Mouse (Mus musculus): ENCODE measurements around the gene Lime1. TPM values are rescaled to one million over a fixed set of nuclear protein-coding genes. Genes with fewer than 3 reads are reported as not detected.

Gene Lime1
- polyA plus RNA-seq, 1 experiment from 2014 or later, result 61.1 TPM

GRCm38 (mm10) chr2:181401497-181401896 lies 21.6 kb downstream of the Lime1 start:
- ATAC-seq, result no peak
- no peaks in the 10 kb centered on the region for H3K4me1 ChIP-seq (replicated peaks; ENCODE audit: control insufficient read depth, insufficient read depth, low read length)
- H3K36me3 ChIP-seq (ENCODE audit: control insufficient read depth, insufficient read depth), result no peaks in the 10 kb centered on the region
- 23% methylated on average over 1 of the region's 1 CpGs for WGBS
- no peak overlapping the region for H3K27ac ChIP-seq (ENCODE audit: low read length)
- H3K27me3 ChIP-seq (replicated peaks; ENCODE audit: control insufficient read depth, insufficient read depth, low read length), result no peaks in the 10 kb centered on the region
- no peak overlapping the region for H3K4me3 ChIP-seq (replicated peaks; ENCODE audit: low read length)
- no peak overlapping the region for H3K4me2 ChIP-seq (ENCODE audit: low read length)
- H3K9ac ChIP-seq (replicated peaks; ENCODE audit: low read depth, low read length), result no peak overlapping the region
- H3K9me3 ChIP-seq (ENCODE audit: control insufficient read depth, low read length), result no peaks in the 10 kb centered on the region

DNA sequence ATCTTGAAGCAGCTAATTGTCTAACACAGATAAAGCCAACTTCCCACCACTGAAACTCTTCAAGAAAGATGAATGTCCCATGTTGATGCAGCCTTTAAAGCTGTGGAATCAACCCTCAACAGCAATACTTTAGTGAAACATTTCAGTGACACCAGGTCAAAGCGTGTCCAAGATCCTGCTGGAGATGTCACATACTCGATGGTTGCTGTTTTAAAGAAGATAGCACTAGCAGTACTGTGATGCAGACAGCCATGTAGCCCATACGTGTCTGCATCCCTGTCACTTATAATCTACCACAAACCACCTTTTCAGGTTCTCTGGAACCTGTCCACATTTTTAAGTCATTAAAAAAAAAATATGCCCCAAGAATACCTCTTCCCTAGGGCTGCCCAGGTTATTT lies 23.8 kb downstream of the Lime1 start:
- H3K9ac ChIP-seq (replicated peaks; ENCODE audit: low read depth, low read length), result no peak overlapping the region
- no peak overlapping the region for H3K4me3 ChIP-seq (replicated peaks; ENCODE audit: low read length)
- WGBS, result 93% methylated on average over 3 of the region's 3 CpGs
- no peaks in the 10 kb centered on the region for H3K27me3 ChIP-seq (replicated peaks; ENCODE audit: control insufficient read depth, insufficient read depth, low read length)
- no peaks in the 10 kb centered on the region for H3K9me3 ChIP-seq (ENCODE audit: control insufficient read depth, low read length)
- H3K36me3 ChIP-seq (ENCODE audit: control insufficient read depth, insufficient read depth), result no peaks in the 10 kb centered on the region
- no peak for ATAC-seq
- H3K4me2 ChIP-seq (ENCODE audit: low read length), result no peak overlapping the region
- no peak overlapping the region for H3K27ac ChIP-seq (ENCODE audit: low read length)
- H3K4me1 ChIP-seq (replicated peaks; ENCODE audit: control insufficient read depth, insufficient read depth, low read length), result no peaks in the 10 kb centered on the region

DNA sequence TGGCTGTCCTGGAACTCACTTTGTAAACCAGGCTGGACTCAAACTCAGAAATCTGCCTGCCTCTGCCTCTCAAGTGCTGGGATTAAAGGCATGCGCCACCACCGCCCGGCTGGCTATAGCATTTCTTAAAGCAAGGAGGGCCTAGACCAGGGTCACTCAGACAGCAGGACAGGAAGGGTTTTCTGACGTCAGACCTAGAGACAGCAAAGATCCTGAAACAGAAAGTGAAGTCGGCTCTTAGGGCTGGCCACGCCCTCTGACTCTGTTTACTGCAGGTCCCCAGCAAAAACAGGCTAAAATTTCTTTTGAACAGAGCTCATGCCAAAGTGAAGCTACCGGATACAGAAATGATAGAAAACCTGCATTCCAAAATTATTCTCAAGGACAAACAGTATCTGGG lies 29.8 kb downstream of the Lime1 start:
- WGBS, result 85% methylated on average over 7 of the region's 7 CpGs
- Histone ChIP-seq H3K4me3 (replicated peaks; ENCODE audit: low read length) (no peak overlapping the region), H3K4me1 (replicated peaks; ENCODE audit: control insufficient read depth, insufficient read depth, low read length) (0 out of 2 replicates have a peak, but pooled peaks cover 3% of the 10 kb centered on the region), H3K27ac (ENCODE audit: low read length) (no peak overlapping the region), H3K9ac (replicated peaks; ENCODE audit: low read depth, low read length) (no peak overlapping the region), H3K9me3 (ENCODE audit: control insufficient read depth, low read length) (no peaks in the 10 kb centered on the region), H3K36me3 (ENCODE audit: control insufficient read depth, insufficient read depth) (no peaks in the 10 kb centered on the region; the same call in 1 of the 2 replicates), H3K4me2 (ENCODE audit: low read length) (no peak overlapping the region), H3K27me3 (replicated peaks; ENCODE audit: control insufficient read depth, insufficient read depth, low read length) (no peaks in the 10 kb centered on the region)
- no peak for ATAC-seq

- Histone ChIP-seq H3K4me1 (replicated peaks; ENCODE audit: control insufficient read depth, insufficient read depth, low read length) (0 out of 2 replicates have a peak, but pooled peaks cover 3% of the 10 kb centered on the region), H3K9me3 (ENCODE audit: control insufficient read depth, low read length) (no peaks in the 10 kb centered on the region), H3K4me3 (replicated peaks; ENCODE audit: low read length) (no peak overlapping the region), H3K27me3 (replicated peaks; ENCODE audit: control insufficient read depth, insufficient read depth, low read length) (no peaks in the 10 kb centered on the region), H3K4me2 (ENCODE audit: low read length) (no peak overlapping the region), H3K36me3 (ENCODE audit: control insufficient read depth, insufficient read depth) (no peaks in the 10 kb centered on the region; the same call in 1 of the 2 replicates), H3K9ac (replicated peaks; ENCODE audit: low read depth, low read length) (no peak overlapping the region), H3K27ac (ENCODE audit: low read length) (no peak overlapping the region)
- WGBS, result 30% methylated on average over 4 of the region's 4 CpGs
- no peak for ATAC-seq
Measured at GRCm38 (mm10) chr2:181410760-181411473, 31.0 kb downstream of the Lime1 start.

DNA sequence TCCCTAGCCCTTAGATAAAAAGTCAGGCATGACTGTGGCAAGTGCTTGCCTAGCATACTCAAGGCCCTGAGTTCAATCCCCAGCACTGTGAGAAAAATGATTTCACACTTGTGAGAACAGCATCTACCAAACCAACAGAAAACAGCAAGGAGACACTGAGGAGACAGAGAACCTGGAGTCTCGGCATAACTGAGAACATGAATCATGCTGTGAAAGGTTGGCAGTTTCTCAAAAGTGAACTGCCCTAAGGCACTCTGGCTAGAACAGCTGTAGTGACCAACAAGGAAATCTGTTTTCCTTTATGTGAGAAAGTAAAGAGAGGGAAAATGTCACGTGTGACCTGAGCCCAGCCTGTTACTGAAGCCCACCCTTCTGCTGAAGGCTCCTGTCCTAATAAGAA lies 33.3 kb downstream of the Lime1 start:
- H3K27me3 ChIP-seq (replicated peaks; ENCODE audit: control insufficient read depth, insufficient read depth, low read length), result no peaks in the 10 kb centered on the region
- H3K9ac ChIP-seq (replicated peaks; ENCODE audit: low read depth, low read length), result no peak overlapping the region
- H3K4me1 ChIP-seq (replicated peaks; ENCODE audit: control insufficient read depth, insufficient read depth, low read length), result 0 out of 2 replicates have a peak, but pooled peaks cover 3% of the 10 kb centered on the region
- no peaks in the 10 kb centered on the region; the same call in 1 of the 2 replicates for H3K36me3 ChIP-seq (ENCODE audit: control insufficient read depth, insufficient read depth)
- H3K4me2 ChIP-seq (ENCODE audit: low read length), result no peak overlapping the region
- 57% methylated on average over 2 of the region's 2 CpGs for whole genome bisulfite sequencing
- no peak overlapping the region for H3K4me3 ChIP-seq (replicated peaks; ENCODE audit: low read length)
- no peak for ATAC-seq
- no peaks in the 10 kb centered on the region for H3K9me3 ChIP-seq (ENCODE audit: control insufficient read depth, low read length)
- no peak overlapping the region for H3K27ac ChIP-seq (ENCODE audit: low read length)

GRCm38 (mm10) chr2:181415945-181416344 lies 36.1 kb downstream of the Lime1 start:
- Histone ChIP-seq H3K4me2 (ENCODE audit: low read length) (no peak overlapping the region), H3K27ac (ENCODE audit: low read length) (no peak overlapping the region), H3K9me3 (ENCODE audit: control insufficient read depth, low read length) (no peaks in the 10 kb centered on the region), H3K36me3 (ENCODE audit: control insufficient read depth, insufficient read depth) (no peaks in the 10 kb centered on the region; the same call in 1 of the 2 replicates), H3K4me1 (replicated peaks; ENCODE audit: control insufficient read depth, insufficient read depth, low read length) (peaks cover 2% of the 10 kb centered on the region; the same call in 1 of the 2 replicates), H3K4me3 (replicated peaks; ENCODE audit: low read length) (no peak overlapping the region), H3K9ac (replicated peaks; ENCODE audit: low read depth, low read length) (no peak overlapping the region), H3K27me3 (replicated peaks; ENCODE audit: control insufficient read depth, insufficient read depth, low read length) (no peaks in the 10 kb centered on the region)
- no peak for ATAC-seq
- 50% methylated on average over 3 of the region's 3 CpGs for WGBS

GRCm38 (mm10) chr2:181419359-181419758 lies 39.5 kb downstream of the Lime1 start:
- Histone ChIP-seq H3K9ac (replicated peaks; ENCODE audit: low read depth, low read length) (no peak overlapping the region), H3K27ac (ENCODE audit: low read length) (no peak overlapping the region), H3K4me1 (replicated peaks; ENCODE audit: control insufficient read depth, insufficient read depth, low read length) (peaks cover 2% of the 10 kb centered on the region; the same call in 1 of the 2 replicates), H3K4me2 (ENCODE audit: low read length) (no peak overlapping the region), H3K4me3 (replicated peaks; ENCODE audit: low read length) (no peak overlapping the region), H3K27me3 (replicated peaks; ENCODE audit: control insufficient read depth, insufficient read depth, low read length) (no peaks in the 10 kb centered on the region), H3K36me3 (ENCODE audit: control insufficient read depth, insufficient read depth) (peaks cover 3% of the 10 kb centered on the region; the same call in 1 of the 2 replicates), H3K9me3 (ENCODE audit: control insufficient read depth, low read length) (no peaks in the 10 kb centered on the region)
- WGBS, result 90% methylated on average over 7 of the region's 7 CpGs
- no peak for ATAC-seq

DNA sequence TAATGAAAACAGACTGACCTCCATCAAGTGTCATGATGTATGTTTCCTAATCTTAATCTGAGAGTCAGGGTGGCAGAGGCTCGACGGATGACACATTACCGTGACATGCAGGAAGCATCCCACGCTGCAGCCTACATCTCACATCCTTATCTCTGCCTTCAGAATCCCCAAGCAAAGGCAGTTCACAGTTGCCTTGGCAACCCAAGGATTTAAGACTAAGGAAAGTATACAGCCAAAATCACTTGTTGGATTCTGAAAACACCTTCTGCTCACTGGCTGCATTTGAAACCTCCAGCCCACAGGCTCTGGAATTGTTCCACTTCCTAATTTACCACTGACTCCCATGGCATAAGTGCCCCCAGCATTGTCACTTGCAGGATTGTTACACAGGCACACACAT lies 40.5 kb downstream of the Lime1 start:
- peaks cover 3% of the 10 kb centered on the region; the same call in 1 of the 2 replicates for H3K36me3 ChIP-seq (ENCODE audit: control insufficient read depth, insufficient read depth)
- H3K27ac ChIP-seq (ENCODE audit: low read length), result no peak overlapping the region
- 74% methylated on average over 4 of the region's 4 CpGs for WGBS
- H3K4me3 ChIP-seq (replicated peaks; ENCODE audit: low read length), result no peak overlapping the region
- H3K9me3 ChIP-seq (ENCODE audit: control insufficient read depth, low read length), result no peaks in the 10 kb centered on the region
- no peak overlapping the region for H3K9ac ChIP-seq (replicated peaks; ENCODE audit: low read depth, low read length)
- H3K27me3 ChIP-seq (replicated peaks; ENCODE audit: control insufficient read depth, insufficient read depth, low read length), result no peaks in the 10 kb centered on the region
- no peak overlapping the region for H3K4me2 ChIP-seq (ENCODE audit: low read length)
- no peak for ATAC-seq
- H3K4me1 ChIP-seq (replicated peaks; ENCODE audit: control insufficient read depth, insufficient read depth, low read length), result peaks cover 2% of the 10 kb centered on the region; the same call in 1 of the 2 replicates

DNA sequence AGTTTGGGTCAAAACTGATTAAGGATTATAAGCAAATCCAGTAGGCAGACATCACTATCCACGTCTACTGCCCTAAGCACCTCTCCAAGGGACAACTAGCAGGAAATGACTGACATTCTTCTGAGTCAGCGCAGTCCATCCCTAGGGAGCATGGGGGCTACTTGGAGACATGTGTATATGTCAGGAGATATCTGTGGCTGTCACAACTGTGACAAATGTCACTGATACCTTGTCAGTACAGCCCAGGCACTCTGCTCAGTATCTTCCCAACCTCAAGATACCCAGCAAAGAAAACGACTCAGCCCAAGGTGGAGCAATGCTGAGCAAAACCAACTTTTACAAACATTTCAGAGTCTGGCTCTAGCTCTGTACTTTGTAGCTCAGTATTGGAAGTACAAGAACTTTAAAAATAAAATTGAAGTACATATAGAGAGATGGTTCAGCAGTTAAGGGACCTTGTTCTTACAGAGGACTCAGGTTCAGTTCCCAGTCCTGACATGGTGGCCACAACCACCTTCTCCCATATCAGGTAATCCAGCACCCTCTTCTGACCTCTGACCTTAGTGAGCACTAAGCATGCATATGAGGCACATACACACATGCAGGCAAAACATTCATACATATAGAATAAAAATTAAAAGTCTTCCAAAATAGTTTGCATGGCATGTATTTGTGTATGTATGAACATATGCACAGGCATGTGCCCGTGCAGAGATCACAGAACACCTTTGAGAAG lies 41.2 kb downstream of the Lime1 start:
- no peak overlapping the region for H3K9ac ChIP-seq (replicated peaks; ENCODE audit: low read depth, low read length)
- H3K9me3 ChIP-seq (ENCODE audit: control insufficient read depth, low read length), result no peaks in the 10 kb centered on the region
- H3K4me2 ChIP-seq (ENCODE audit: low read length), result no peak overlapping the region
- no peak overlapping the region for H3K27ac ChIP-seq (ENCODE audit: low read length)
- peaks cover 3% of the 10 kb centered on the region; the same call in 1 of the 2 replicates for H3K36me3 ChIP-seq (ENCODE audit: control insufficient read depth, insufficient read depth)
- no peak for ATAC-seq
- H3K4me3 ChIP-seq (replicated peaks; ENCODE audit: low read length), result no peak overlapping the region
- no peaks in the 10 kb centered on the region for H3K27me3 ChIP-seq (replicated peaks; ENCODE audit: control insufficient read depth, insufficient read depth, low read length)
- H3K4me1 ChIP-seq (replicated peaks; ENCODE audit: control insufficient read depth, insufficient read depth, low read length), result peaks cover 2% of the 10 kb centered on the region; the same call in 1 of the 2 replicates
- WGBS, result 76% methylated on average over 4 of the region's 4 CpGs
